In the genomic region with DNA sequence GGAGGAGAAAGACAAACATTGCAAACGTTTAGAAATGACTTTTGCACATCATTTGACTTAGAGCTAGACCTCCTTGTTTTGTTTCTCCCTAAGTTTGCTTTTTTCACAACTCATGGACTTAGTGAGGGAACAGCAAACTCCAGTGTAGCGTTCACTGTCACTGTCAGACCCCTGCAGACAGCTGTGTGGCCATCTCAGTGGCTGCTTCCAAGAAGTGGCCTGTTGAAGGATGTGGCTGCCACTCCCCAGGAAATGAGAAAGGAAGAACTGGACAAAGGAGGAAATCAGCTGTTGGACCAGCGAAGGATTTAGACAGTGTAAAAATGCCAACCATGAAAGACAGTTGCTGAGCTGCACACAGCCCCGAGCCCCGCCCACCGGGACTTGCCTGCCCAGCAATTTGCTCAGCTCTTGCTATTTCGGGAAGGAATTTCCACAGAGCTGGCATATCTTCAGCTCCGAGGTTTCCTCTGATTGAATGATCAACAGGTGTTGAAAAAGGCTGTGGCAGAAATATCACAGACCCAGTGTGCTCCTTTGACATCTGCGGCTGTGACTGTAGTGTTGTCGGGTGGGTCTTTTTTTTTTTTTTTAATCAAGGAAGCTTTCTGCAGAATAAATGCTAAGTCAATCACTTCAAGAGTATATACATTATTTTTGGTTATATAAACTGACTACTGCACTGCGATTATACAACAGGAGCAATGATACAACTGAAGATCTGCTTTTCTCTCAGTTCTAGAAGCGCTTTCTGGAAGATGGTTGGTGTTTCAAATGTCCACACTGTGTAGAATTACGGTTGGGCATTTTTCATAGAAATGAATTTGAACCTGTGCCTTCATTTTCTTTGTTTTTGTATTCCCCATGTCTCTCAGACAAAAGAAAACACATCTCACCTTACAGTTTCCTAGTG, we compare ENCODE assay signal across 8 mouse cellular contexts. TPM values are rescaled to one million over a fixed set of nuclear protein-coding genes. Genes with fewer than 3 reads are reported as not detected.
A peak's percentile ranks its signal among the peaks of the same experiment; 100 is the strongest.
DNase-seq lines count a peak whose midpoint lies in the region; ATAC-seq and TF ChIP-seq lines count a peak whose summit lies in the region.

No protein-coding gene starts in this region.

- no peaks in the 10 kb centered on the region for H3K36me3 ChIP-seq in kidney, embryonic 14.5 days (ENCODE audit: control insufficient read depth, insufficient read depth, low read length)
- no peaks in the 10 kb centered on the region for H3K36me3 ChIP-seq in heart, embryonic 13.5 days
- no peaks in the 10 kb centered on the region for H3K36me3 ChIP-seq in liver, adult 2 months (ENCODE audit: control insufficient read depth, insufficient read depth, low read length)

- no peak for TF ChIP-seq CTCF in bone marrow macrophage, adult 2 months (IDR thresholded peaks at IDR 0.05; ENCODE audit: low read depth, low read length)
- no peak for TF ChIP-seq CTCF in liver, adult 2 months (IDR thresholded peaks at IDR 0.05; ENCODE audit: low read depth, low read length)

- no peak for ATAC-seq in kidney, embryonic 14.5 days (ENCODE audit: low FRiP score, low TSS enrichment)
- ATAC-seq in heart, embryonic 13.5 days (ENCODE audit: extremely low read depth, insufficient number of reproducible peaks, low FRiP score, low TSS enrichment), result peak; percentile 61; the same call in 1 of the 2 replicates

- H3K4me3 ChIP-seq in kidney, embryonic 14.5 days (ENCODE audit: low read length), result no peak overlapping the region
- no peak overlapping the region for H3K4me3 ChIP-seq in bone marrow macrophage, adult 2 months (ENCODE audit: insufficient read depth, low read length)
- peak overlapping the region; percentile 24 for H3K4me3 ChIP-seq in heart, embryonic 13.5 days
- H3K4me3 ChIP-seq in liver, adult 2 months (ENCODE audit: insufficient read depth, low read depth, low read length), result no peak overlapping the region

- peak; percentile 9 for DNase-seq in kidney, adult 8-10 months
- peak; percentile 6 for DNase-seq in liver, adult 2 months (ENCODE audit: extremely low read depth, low read depth, low spot score)
- DNase-seq in right cerebral cortex, postnatal 14 days, result peak; percentile 20
- no peak for DNase-seq in layer of hippocampus, postnatal 10 days (ENCODE audit: low spot score in 2 of 2)
- no peak for DNase-seq in thymus, postnatal 14 days

- H3K4me1 ChIP-seq in kidney, embryonic 14.5 days (ENCODE audit: control insufficient read depth, insufficient read depth, low read length), result no peaks in the 10 kb centered on the region
- H3K4me1 ChIP-seq in bone marrow macrophage, adult 2 months (ENCODE audit: control insufficient read depth, insufficient read depth, low read length), result peaks cover 31% of the 10 kb centered on the region
- peaks cover 44% of the 10 kb centered on the region for H3K4me1 ChIP-seq in heart, embryonic 13.5 days
- H3K4me1 ChIP-seq in liver, adult 2 months (ENCODE audit: control insufficient read depth, insufficient read depth, low read length), result no peaks in the 10 kb centered on the region

- H3K79me2 ChIP-seq in liver, adult 2 months (ENCODE audit: control insufficient read depth, insufficient read depth, low read length), result no peaks in the 10 kb centered on the region

- TF ChIP-seq POLR2A in bone marrow macrophage, adult 2 months (IDR thresholded peaks at IDR 0.05; ENCODE audit: borderline replicate concordance, low read depth, low read length), result no peak
- no peak for TF ChIP-seq POLR2A in liver, adult 2 months (IDR thresholded peaks at IDR 0.05; ENCODE audit: extremely low read depth, insufficient read depth, low read length)

- WGBS in kidney, embryonic 14.5 days, result 64% methylated on average over 13 of the region's 13 CpGs
- 15% methylated on average over 13 of the region's 13 CpGs for WGBS in heart, embryonic 13.5 days
- 54% methylated on average over 13 of the region's 13 CpGs for WGBS in liver, adult 2 months

- H3K27me3 ChIP-seq in kidney, embryonic 14.5 days (ENCODE audit: control insufficient read depth, insufficient read depth, low read length), result no peaks in the 10 kb centered on the region
- no peaks in the 10 kb centered on the region for H3K27me3 ChIP-seq in heart, embryonic 13.5 days (replicated peaks)
- no peaks in the 10 kb centered on the region for H3K27me3 ChIP-seq in liver, adult 2 months (ENCODE audit: control insufficient read depth, insufficient read depth, low read length)

- no peaks in the 10 kb centered on the region for H3K9me3 ChIP-seq in kidney, embryonic 14.5 days (ENCODE audit: control insufficient read depth, low read length)
- no peaks in the 10 kb centered on the region for H3K9me3 ChIP-seq in heart, embryonic 13.5 days

- H3K9ac ChIP-seq in kidney, embryonic 14.5 days (ENCODE audit: low read depth, low read length), result no peak overlapping the region
- H3K9ac ChIP-seq in heart, embryonic 13.5 days, result peak overlapping the region; percentile 75
- no peak overlapping the region for H3K9ac ChIP-seq in liver, adult 2 months (ENCODE audit: low read depth, low read length)

- H3K4me2 ChIP-seq in kidney, embryonic 14.5 days (replicated peaks; ENCODE audit: low read depth, low read length), result no peak overlapping the region
- peak overlapping the region; percentile 60 for H3K4me2 ChIP-seq in heart, embryonic 13.5 days

- no peak overlapping the region for H3K27ac ChIP-seq in kidney, embryonic 14.5 days (ENCODE audit: low read depth, low read length)
- peak overlapping the region; percentile 81 for H3K27ac ChIP-seq in bone marrow macrophage, adult 2 months (ENCODE audit: insufficient read depth, low read depth, low read length)
- H3K27ac ChIP-seq in heart, embryonic 13.5 days (replicated peaks), result peak overlapping the region; percentile 96
- H3K27ac ChIP-seq in liver, adult 2 months (replicated peaks; ENCODE audit: insufficient read depth, low read depth, low read length), result no peak overlapping the region; the same call in 1 of the 2 replicates

RNA-seq across cellular contexts. Expression of a gene that starts 6.1 kb away (rescaled TPM):
- polyA plus RNA-seq in kidney, embryonic 14.5 days (2014; fragmentation: Nextera tagmentation; extraction: Ambion mirVana), result 41.6 and 53.1 TPM in 2 replicates
- polyA plus RNA-seq in bone marrow macrophage, adult 2 months (2012; ENCODE audit: insufficient read depth, insufficient read length, missing spikeins), result 6.4 and 6.9 TPM in 2 replicates
- polyA plus RNA-seq in heart, embryonic 13.5 days (2015; fragmentation: Nextera tagmentation; extraction: Ambion mirVana), result 166 and 167 TPM in 2 replicates
- 10.1 and 15.3 TPM in 2 replicates for total RNA-seq in liver, adult 2 months (2014; rRNA removed)
- polyA plus RNA-seq in liver, adult 2 months (2012; rRNA removed), result 17.8 and 25.0 TPM in 2 replicates
- 1 to 10 TPM; 9.5 to 9.9 TPM for total RNA-seq in layer of hippocampus, postnatal 10 days (2021)

RNA-seq across cellular contexts. Expression of a gene that starts 19.3 kb away (rescaled TPM):
- 0.39 and 0.64 TPM in 2 replicates for polyA plus RNA-seq in kidney, embryonic 14.5 days (2014; fragmentation: Nextera tagmentation; extraction: Ambion mirVana)
- polyA plus RNA-seq in bone marrow macrophage, adult 2 months (2012; ENCODE audit: insufficient read depth, insufficient read length, missing spikeins), result 27.2 and 28.5 TPM in 2 replicates
- 2.6 and 2.7 TPM in 2 replicates for polyA plus RNA-seq in heart, embryonic 13.5 days (2015; fragmentation: Nextera tagmentation; extraction: Ambion mirVana)
- total RNA-seq in liver, adult 2 months (2014; rRNA removed), result 6.3 and 9.1 TPM in 2 replicates
- 1.2 and 1.4 TPM in 2 replicates for polyA plus RNA-seq in liver, adult 2 months (2012; rRNA removed)
- total RNA-seq in layer of hippocampus, postnatal 10 days (2021), result under 1 TPM; 0.38 to 0.55 TPM

Comparison
In these comparisons a context has a peak if more than half of its experiments do, and no peak if none do; other contexts are left out.
1. DNase-seq: peak in kidney, adult 8-10 months (2 of 2), liver, adult 2 months (single experiment) and right cerebral cortex, postnatal 14 days (single experiment); none in layer of hippocampus, postnatal 10 days (0 of 2) and thymus, postnatal 14 days (single experiment).
2. H3K27ac ChIP-seq: peak in bone marrow macrophage, adult 2 months (single experiment) and heart, embryonic 13.5 days (single experiment); none in kidney, embryonic 14.5 days (single experiment) and liver, adult 2 months (single experiment).